Mouse (Mus musculus) hindbrain, embryonic 14.5 days (tissue): ENCODE data around the gene Zfp827. TPM values are rescaled to one million over a fixed set of nuclear protein-coding genes. Genes with fewer than 3 reads are reported as not detected.
A peak's percentile ranks its signal among the peaks of the same experiment; 100 is the strongest.

Experiments used
- ATAC-seq: fragments of 200-750 bp; cut with Nextera tagmentation; 2 replicates; pipeline ENCODE4 v1.8.0; 2017; ENCODE audit warnings: moderate number of reproducible peaks, mild to moderate bottlenecking, moderate TSS enrichment, moderate library complexity; ENCODE audit not compliant: low FRiP score
- DNase-seq: peaks from one replicate; pipeline ENCODE4 v3.0.0-alpha.2; 2015; ENCODE audit warnings: low spot score
- H3K27ac ChIP-seq: fragments of 300-500 bp; sonication (generic); 2 replicates; pipeline ENCODE4 v1.5.1; 2014; ENCODE audit warnings: mild to moderate bottlenecking, moderate library complexity
- H3K27me3 ChIP-seq: fragments of 300-500 bp; sonication (generic); 2 replicates; pipeline ENCODE4 v1.6.1; 2014; ENCODE audit warnings: mild to moderate bottlenecking, low read length, mixed read lengths; ENCODE audit not compliant: control insufficient read depth, insufficient read depth
- H3K36me3 ChIP-seq: fragments of 300-500 bp; sonication (generic); replicated peaks from 2 replicates; pipeline ENCODE4 v1.6.1; 2014; ENCODE audit not compliant: control insufficient read depth, insufficient read depth
- H3K4me1 ChIP-seq: fragments of 300-500 bp; sonication (generic); replicated peaks from 2 replicates; pipeline ENCODE4 v1.6.1; 2014; ENCODE audit warnings: antibody characterized with exemption, low read length, mixed read lengths; ENCODE audit not compliant: control insufficient read depth, insufficient read depth
- H3K4me2 ChIP-seq: fragments of 300-500 bp; sonication (generic); replicated peaks from 2 replicates; pipeline ENCODE4 v1.6.1; 2014; ENCODE audit warnings: mild to moderate bottlenecking, moderate library complexity
- H3K4me3 ChIP-seq: fragments of 300-500 bp; sonication (generic); replicated peaks from 2 replicates; pipeline ENCODE4 v1.5.1; 2014; ENCODE audit warnings: mild to moderate bottlenecking, low read length
- H3K9ac ChIP-seq: fragments of 300-500 bp; sonication (generic); 2 replicates; pipeline ENCODE4 v1.6.1; 2014
- H3K9me3 ChIP-seq: fragments of 300-500 bp; sonication (generic); 2 replicates; pipeline ENCODE4 v1.6.1; 2016; ENCODE audit warnings: low read length; ENCODE audit not compliant: control insufficient read depth
- WGBS: fragments of 180-500 bp; shearing (Covaris S2); extraction: QIAGEN DNeasy Blood & Tissue Kit; methylation state at CpG from one replicate; pipeline ENCODE4 v1.1.7; 2014; 5-methylcytosine and 5-hydroxymethylcytosine counted together
- polyA plus RNA-seq: library from polyadenylated mRNA; unstranded; fragments of >200 nt; fragmentation: Nextera tagmentation; extraction: Ambion mirVana; gene quantifications from 2 replicates; pipeline ENCODE4 v1.2.1, GENCODE M21; 2014

The Zfp827 gene
- polyA plus RNA-seq, 1 experiment from 2014 or later, result 15.5 TPM

GRCm38 (mm10) chr8:79208691-79209640, 180.7 kb downstream of the Zfp827 start:
- Histone ChIP-seq H3K27me3 (no peaks in the 10 kb centered on the region), H3K27ac (peak overlapping the region; percentile 63), H3K4me1 (peaks cover 22% of the 10 kb centered on the region), H3K4me3 (peak overlapping the region; percentile 36), H3K4me2 (peak overlapping the region; percentile 67), H3K36me3 (no peaks in the 10 kb centered on the region), H3K9me3 (no peaks in the 10 kb centered on the region), H3K9ac (peak overlapping the region; percentile 66; the same call in 1 of the 2 replicates)
- ATAC-seq, result peak; percentile 54; the same call in 1 of the 2 replicates
- WGBS, result 14% methylated on average over 15 of the region's 15 CpGs
- DNase-seq, result peak; percentile 42

- DNase-seq (peak; percentile 55), ATAC-seq (peak; percentile 68)
- Histone ChIP-seq H3K27me3 (no peaks in the 10 kb centered on the region), H3K4me1 (peaks cover 22% of the 10 kb centered on the region), H3K9ac (peak overlapping the region; percentile 66), H3K36me3 (no peaks in the 10 kb centered on the region), H3K9me3 (no peaks in the 10 kb centered on the region), H3K4me2 (peak overlapping the region; percentile 67), H3K4me3 (peak overlapping the region; percentile 36), H3K27ac (peak overlapping the region; percentile 63)
- 3% methylated on average over 27 of the region's 27 CpGs for WGBS
Measured at GRCm38 (mm10) chr8:79209641-79210358, 181.6 kb downstream of the Zfp827 start.

- Histone ChIP-seq H3K9ac (no peak overlapping the region), H3K4me3 (no peak overlapping the region), H3K27me3 (no peaks in the 10 kb centered on the region), H3K4me1 (peaks cover 22% of the 10 kb centered on the region), H3K9me3 (no peaks in the 10 kb centered on the region), H3K4me2 (no peak overlapping the region), H3K27ac (no peak overlapping the region), H3K36me3 (no peaks in the 10 kb centered on the region)
- no peak for DNase-seq
- no peak for ATAC-seq
- WGBS, result 50% methylated on average over 9 of the region's 9 CpGs
Measured at GRCm38 (mm10) chr8:79211630-79212029, 183.4 kb downstream of the Zfp827 start.

GRCm38 (mm10) chr8:79222106-79222751, 194.0 kb downstream of the Zfp827 start:
- DNase-seq, result peak; percentile 23
- Histone ChIP-seq H3K27ac (peak overlapping the region; percentile 2; the same call in 1 of the 2 replicates), H3K9ac (no peak overlapping the region), H3K4me2 (no peak overlapping the region), H3K36me3 (no peaks in the 10 kb centered on the region), H3K27me3 (no peaks in the 10 kb centered on the region), H3K9me3 (no peaks in the 10 kb centered on the region), H3K4me3 (no peak overlapping the region), H3K4me1 (no peaks in the 10 kb centered on the region)
- WGBS, result 52% methylated on average over 5 of the region's 5 CpGs
- ATAC-seq, result no peak

GRCm38 (mm10) chr8:79222752-79223141, 194.5 kb downstream of the Zfp827 start:
- no peaks in the 10 kb centered on the region for H3K9me3 ChIP-seq
- no peaks in the 10 kb centered on the region for H3K4me1 ChIP-seq
- H3K27me3 ChIP-seq, result no peaks in the 10 kb centered on the region
- 58% methylated on average over 5 of the region's 5 CpGs for WGBS
- peak; percentile 40; the same call in 1 of the 2 replicates for ATAC-seq
- no peaks in the 10 kb centered on the region for H3K36me3 ChIP-seq
- DNase-seq, result no peak
- no peak overlapping the region for H3K27ac ChIP-seq
- H3K4me3 ChIP-seq, result no peak overlapping the region
- H3K4me2 ChIP-seq, result no peak overlapping the region
- no peak overlapping the region for H3K9ac ChIP-seq

- ATAC-seq (no peak), DNase-seq (no peak)
- Histone ChIP-seq H3K4me2 (no peak overlapping the region), H3K27ac (no peak overlapping the region), H3K4me3 (no peak overlapping the region), H3K36me3 (no peaks in the 10 kb centered on the region), H3K27me3 (no peaks in the 10 kb centered on the region), H3K9me3 (no peaks in the 10 kb centered on the region), H3K4me1 (no peaks in the 10 kb centered on the region; the same call in 1 of the 2 replicates), H3K9ac (no peak overlapping the region)
- 26% methylated on average over 9 of the region's 9 CpGs for WGBS
Measured at GRCm38 (mm10) chr8:79224363-79224762, 196.1 kb downstream of the Zfp827 start.

- Histone ChIP-seq H3K4me2 (no peak overlapping the region), H3K9ac (no peak overlapping the region), H3K4me3 (no peak overlapping the region), H3K36me3 (no peaks in the 10 kb centered on the region), H3K27me3 (no peaks in the 10 kb centered on the region), H3K27ac (no peak overlapping the region), H3K9me3 (no peaks in the 10 kb centered on the region), H3K4me1 (no peaks in the 10 kb centered on the region; the same call in 1 of the 2 replicates)
- ATAC-seq (no peak), DNase-seq (no peak)
- 89% methylated on average over 7 of the region's 7 CpGs for WGBS
Measured at GRCm38 (mm10) chr8:79225586-79225985, 197.3 kb downstream of the Zfp827 start.

- 96% methylated on average over 3 of the region's 3 CpGs for WGBS
Measured at GRCm38 (mm10) chr8:79226046-79226445, 197.8 kb downstream of the Zfp827 start.

GRCm38 (mm10) chr8:79227194-79227593, 199.0 kb downstream of the Zfp827 start:
- no peaks in the 10 kb centered on the region for H3K9me3 ChIP-seq
- H3K9ac ChIP-seq, result no peak overlapping the region
- no peak overlapping the region for H3K4me2 ChIP-seq
- no peak overlapping the region for H3K27ac ChIP-seq
- H3K4me3 ChIP-seq, result no peak overlapping the region
- ATAC-seq (no peak), DNase-seq (no peak)
- no peaks in the 10 kb centered on the region for H3K36me3 ChIP-seq
- H3K27me3 ChIP-seq, result no peaks in the 10 kb centered on the region
- no peaks in the 10 kb centered on the region; the same call in 1 of the 2 replicates for H3K4me1 ChIP-seq
- 77% methylated on average over 4 of the region's 4 CpGs for WGBS

More at GRCm38 (mm10) chr8:79226046-79226445, 197.8 kb downstream of the Zfp827 start:
- H3K36me3 ChIP-seq, result no peaks in the 10 kb centered on the region
- H3K4me2 ChIP-seq, result no peak overlapping the region
- no peaks in the 10 kb centered on the region for H3K27me3 ChIP-seq
- H3K9ac ChIP-seq, result no peak overlapping the region
- H3K4me3 ChIP-seq, result no peak overlapping the region
- no peak overlapping the region for H3K27ac ChIP-seq
- no peaks in the 10 kb centered on the region for H3K9me3 ChIP-seq
- H3K4me1 ChIP-seq, result no peaks in the 10 kb centered on the region; the same call in 1 of the 2 replicates
- no peak for ATAC-seq
- DNase-seq, result no peak
